Mouse (Mus musculus): ENCODE data around the gene Cldn7.

Gene Cldn7

DNA sequence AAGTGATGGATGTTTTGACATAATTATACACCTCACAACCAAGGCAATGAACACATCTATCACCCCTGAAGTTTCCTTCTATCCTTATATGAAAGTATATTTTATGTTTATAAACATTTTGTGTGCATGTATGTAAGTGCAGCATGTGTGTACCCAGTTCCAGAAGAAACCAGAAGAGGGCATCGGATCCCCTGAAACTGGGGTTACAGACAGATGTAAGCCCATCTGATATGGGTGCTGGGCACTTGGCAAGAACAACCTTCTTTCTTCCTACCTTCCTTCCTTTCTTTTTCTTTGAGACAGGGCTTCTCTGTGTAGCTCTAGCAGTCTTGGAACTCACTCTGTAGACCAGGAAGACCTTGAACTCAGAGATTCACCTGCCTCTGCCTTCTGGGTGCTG lies 8.4 kb upstream of the Cldn7 start:
- DNase-seq, result no peak

DNA sequence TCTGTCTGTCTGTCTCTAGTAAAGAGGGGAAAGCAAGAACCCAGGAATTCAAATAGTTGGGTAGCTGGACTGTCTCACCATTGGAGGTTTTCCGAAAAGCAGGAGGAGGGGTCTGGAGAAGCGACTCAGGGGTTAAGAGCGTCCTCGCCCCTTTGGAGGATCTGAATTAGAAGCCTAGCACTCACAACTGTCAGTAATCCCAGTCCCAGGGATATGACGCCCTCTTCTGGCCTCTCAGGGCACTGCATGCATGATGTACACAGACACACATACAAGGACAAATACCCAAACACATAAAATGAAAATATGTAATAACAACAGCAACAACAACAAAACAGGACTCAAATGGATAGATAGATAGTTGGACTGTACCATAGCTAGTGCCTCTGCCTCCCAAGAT lies 4.0 kb upstream of the Cldn7 start:
- no peak for DNase-seq

DNA sequence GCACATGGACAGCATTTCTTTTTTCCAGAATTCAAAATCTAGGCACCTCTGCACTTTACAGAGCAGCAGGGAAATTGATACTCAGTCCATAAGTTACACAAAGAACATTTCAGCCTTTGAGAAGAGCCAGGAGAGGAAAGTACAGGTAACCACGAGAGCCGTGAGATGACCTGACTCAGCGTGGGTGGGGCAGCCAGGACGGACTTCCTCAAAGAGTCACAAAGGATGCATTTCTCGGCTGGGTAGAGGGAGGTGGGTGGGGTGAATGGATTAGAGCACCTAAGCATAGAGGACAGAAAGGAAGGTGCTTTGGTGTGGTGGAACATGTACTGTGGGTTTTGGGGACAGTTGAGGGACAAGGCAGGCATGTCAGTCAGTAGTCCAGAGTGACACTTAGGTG lies 2.7 kb upstream of the Cldn7 start:
- DNase-seq, result no peak

DNA sequence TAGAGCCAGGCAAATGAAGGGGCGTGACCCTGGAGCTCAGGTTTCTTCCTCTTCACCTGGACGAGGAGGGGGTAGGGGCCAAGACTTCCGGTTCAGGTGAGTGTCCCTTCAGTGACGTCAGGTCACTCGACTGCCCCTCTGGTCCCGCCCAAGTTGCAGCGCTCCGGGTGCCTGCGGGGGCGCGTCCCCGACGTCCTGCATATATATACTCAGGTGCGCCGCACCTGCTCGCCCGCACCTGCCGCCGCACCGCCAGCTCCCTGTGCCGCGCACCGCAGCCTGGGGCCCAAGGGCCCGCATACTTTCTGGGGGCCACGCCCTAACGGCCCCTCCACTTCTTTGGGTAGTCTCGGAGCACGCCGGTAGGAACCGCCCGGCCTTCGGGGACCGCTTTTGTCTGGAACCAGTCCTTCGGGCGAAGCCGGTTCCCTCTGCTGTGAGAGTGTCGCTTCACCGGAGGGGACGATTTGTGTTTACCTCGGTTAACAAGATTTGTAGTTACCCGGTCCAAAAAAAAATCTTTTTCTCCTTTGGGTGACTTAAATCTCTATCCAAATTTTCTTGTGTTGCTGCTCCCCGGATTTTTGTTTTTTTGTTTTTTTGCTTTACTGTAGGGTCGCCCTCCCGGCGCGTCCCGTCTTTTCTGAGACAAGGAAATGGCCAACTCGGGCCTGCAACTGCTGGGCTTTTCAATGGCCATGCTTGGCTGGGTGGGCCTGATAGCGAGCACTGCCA lies 859 bp downstream of the Cldn7 start:
- DNase-seq, result peak; percentile 69

DNA sequence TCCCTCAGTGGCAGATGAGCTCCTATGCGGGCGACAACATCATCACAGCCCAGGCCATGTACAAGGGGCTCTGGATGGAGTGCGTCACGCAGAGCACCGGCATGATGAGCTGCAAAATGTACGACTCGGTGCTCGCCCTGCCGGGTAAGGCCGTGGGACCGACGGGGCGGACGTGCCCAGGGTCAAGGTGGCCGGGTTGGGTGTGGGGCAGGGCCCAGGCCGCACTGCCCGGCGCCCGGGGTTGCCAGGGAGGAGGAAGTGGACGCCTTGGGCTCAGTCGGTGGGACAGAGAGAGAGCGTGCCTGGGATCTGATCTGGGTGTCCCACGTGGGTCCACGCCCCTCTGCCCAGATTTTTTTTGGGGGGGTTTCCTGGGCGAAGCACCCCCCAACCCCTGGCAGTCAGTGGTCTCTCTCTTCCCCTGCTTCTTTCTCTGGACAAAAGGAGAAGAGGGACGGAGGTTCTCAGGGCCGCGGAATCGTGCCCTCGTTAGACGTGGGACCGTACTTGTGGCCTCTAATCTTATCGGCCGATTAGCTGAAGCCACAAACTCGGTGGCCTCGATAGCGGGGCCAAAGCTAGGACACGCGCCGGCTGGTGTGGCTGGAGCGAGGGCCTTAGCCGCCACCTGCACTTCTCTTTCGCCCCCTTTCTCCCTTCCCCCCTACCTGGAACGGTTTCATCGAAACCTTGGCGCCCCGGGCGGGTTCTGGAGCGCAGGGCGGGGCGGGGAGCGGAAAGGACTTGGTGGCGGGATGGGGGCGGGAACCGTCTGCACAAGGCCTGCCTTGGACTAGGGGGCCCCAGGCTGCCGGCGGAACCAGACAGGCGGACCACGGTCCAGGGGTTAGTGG lies 1.7 kb downstream of the Cldn7 start:
- peak; percentile 60 for DNase-seq

DNA sequence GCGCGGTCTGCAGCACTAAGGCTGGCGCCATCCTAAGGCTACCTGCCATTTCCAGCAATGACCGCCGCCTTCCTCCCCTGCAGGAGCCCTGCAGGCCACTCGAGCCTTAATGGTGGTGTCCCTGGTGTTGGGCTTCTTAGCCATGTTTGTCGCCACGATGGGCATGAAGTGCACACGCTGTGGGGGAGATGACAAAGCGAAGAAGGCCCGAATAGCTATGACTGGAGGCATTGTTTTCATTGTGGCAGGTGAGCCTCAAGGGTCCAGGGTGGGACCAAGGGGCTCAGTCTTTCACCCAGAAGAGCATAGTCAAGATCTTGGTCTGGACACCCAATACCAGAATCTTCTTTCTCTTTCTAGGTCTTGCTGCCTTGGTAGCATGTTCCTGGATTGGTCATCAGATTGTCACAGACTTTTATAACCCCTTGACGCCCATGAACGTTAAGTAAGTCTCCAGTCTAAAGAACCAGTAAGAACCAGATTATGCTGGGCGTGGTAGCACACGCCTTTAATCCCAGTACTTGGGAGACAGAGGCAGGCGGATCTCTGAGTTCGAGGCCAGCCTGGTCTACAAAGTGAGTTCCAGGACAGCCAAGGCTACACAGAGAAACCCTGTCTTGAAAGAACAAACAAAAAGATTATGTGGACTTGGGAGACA lies 2.4 kb downstream of the Cldn7 start:
- no peak for DNase-seq

DNA sequence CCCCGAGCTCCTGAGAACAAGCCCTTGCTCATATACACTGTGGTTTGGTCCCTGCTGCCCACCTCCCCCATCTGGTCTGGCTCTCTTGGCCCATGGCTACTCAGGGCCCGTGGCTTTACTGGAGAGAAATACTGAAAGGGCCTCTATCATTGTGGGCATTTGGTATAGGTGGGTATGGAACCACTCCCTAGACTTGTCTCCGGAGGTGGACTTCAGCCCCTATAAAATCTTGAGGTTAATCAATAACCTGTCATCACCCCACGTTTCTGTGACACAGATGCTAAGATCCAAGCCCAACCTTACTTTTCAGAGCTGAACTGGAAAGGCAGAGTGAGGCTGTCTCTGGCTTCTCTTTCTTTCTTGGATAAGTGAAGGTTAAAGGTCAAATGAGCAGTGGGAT lies 4.2 kb downstream of the Cldn7 start:
- no peak for DNase-seq

DNA sequence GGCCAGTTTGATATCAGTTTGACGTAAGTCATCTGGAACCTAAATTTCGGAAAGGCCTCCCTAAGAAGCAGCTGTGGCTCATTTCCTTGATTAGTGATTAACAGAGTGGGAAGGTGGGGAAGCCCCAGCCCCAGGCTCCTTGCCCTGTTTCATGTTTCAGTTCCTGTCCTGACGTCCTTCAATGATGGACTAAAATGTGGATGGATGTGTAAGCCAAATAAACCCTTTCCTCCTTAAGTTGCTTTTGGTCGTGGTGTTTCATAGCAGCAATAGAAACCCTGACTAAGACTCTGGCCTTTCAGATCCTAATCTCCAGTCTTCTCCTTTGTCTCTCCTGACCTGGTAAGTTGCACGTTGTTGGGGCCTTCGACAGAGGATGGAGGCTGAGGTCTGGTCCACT lies 5.6 kb downstream of the Cldn7 start:
- no peak for DNase-seq

DNA sequence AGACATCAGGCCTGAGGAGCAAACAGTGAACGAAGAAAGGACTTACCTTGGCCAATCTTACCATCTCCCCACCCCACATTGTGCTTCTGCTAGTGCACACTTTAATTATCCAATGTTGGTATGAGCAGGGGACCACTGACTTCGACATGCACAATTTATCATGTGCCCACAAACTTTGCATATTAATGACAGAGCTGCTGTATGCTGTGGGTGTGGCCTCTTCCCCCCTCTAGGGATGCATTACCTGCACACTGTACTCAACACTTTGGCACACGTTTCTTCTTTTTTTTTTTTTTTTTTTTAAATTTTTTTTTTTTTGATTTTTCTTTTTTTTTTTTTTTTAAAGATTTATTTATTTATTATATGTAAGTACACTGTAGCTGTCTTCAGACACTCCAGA lies 6.2 kb downstream of the Cldn7 start:
- no peak for DNase-seq

DNA sequence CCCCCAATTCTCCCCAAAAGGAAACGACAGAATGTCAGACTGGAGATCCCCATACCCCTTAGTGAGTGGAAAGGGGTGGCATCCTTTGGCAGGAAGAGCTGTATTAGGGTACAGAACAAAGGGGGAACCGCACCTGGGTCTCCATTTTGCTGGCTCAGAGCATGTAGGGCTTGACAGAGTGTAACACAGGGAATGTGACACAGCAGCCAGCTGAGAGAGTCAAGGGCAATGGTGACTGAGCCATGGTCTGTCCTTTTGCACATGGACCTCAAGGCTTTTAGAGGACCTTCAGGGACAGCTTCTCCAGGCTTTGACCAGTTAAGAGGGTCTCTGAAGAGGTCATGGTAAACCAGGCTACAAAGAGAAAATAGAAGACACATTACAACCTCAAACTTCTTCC lies 10.3 kb downstream of the Cldn7 start:
- DNase-seq, result no peak

DNA sequence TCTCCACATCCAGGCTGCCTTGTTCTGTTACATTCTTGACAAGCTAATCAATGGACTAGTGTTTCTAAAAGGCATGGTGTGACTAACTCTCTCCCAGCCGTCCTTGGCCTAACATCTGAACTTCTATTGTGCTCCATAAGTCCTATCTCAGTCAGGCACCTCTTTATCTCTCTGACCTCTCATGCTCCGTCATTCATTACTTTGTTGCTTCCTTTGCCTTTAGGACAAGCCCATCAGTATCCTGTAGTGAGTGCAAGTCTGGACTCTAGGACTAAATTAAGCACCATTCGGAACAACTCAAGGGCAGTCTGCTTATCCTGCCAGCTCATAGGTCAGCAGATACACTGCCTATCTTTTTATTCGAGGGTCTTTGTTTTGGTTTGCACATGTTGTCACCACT lies 11.7 kb downstream of the Cldn7 start:
- DNase-seq, result no peak

DNA sequence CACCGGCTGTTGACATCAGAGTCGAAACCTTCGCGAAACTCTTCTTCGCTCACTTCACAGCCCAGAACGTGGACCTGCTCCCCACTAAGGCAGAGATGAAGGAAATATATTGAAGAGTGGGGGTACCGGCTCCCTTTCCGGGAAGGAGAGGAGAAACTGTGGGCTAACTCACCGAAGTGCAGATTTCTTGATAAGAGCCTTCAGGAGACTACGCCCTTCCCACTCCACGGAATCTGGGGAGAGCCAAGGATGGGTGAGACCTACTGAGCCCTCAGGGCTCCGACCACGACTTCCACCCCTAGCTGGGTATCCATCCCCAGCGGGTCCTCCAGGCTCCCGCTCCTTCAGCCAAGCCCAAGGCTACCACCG lies 15.2 kb downstream of the Cldn7 start:
- DNase-seq, result no peak

DNA sequence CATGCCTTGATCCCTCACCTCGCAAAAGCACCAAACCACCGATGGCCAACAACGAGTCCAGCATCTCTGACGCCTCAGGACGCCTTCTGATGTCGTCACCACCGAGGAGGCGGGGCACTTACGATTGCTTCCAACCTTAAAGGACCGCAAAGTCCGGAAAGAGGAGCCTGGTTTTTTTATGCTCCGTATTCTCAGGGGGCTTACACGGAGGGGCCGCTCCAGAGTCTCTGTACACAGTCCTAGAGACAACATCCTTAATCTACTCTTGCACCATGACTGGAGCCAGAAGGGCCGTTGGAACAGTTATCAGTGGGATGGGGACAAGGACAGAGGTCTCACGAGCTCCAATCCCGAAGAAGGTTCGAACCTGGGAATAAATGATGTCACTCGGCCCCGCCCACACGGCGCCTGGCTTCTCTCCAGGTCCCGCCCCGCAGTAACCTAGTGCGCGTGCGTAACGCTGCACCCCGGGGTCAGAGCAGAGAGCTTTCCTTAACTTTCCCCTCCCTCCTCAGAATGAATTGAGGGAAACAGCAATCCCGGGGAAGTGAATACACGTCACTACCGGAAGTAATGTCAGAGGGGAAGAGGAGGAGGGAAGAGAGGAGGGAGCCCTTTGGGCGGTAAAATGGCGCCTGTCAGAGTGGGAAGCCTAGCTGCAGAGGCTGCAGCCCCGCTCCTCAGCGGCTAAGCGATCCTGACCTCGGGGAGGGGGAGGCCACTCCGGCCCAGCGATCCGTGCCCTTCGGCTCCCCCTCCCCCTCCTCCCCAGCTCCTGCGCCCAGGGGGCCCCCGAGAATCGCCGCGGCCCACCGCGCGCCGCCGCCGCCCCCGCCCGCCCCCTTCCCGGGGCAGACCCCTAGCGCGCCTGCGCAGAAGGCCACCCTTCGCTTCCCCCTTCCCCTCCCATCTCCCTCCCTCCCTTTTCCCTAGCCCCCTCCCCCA lies 15.9 kb downstream of the Cldn7 start:
- peak; percentile 100 for DNase-seq

DNA sequence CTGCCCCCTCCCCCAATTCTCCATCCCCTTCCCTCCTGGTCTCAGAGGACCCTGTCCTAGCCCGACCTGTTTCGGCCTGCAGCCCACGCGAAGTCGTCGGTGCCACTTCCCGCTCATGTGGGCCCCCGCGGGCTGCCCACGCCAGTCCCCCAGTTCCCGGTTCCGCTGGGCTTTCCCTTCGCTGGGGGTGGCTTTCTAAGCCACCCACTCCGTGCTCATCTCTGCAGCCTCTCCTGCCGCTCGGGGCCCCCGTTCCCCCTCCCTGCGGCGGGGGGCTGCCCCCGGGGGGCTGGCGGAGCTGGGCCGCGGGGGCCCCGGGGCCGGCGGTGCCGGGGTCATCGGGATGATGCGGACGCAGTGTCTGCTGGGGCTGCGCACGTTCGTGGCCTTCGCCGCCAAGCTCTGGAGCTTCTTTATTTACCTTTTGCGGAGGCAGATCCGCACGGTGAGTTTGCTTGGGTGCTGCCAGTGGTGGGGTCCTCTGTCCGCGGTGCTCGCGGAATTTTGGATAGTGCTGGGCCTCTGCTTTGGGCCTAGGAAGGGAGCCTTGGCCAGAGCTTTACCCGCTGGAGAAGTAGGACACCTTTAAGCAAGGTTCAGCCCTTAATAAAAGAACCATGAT lies 16.7 kb downstream of the Cldn7 start, which contains the start of gene Ctdnep1:
Gene Ctdnep1 (plus strand): TSS at position 16 of the 622 bp plus-strand sequence.
- DNase-seq, result no peak

DNA sequence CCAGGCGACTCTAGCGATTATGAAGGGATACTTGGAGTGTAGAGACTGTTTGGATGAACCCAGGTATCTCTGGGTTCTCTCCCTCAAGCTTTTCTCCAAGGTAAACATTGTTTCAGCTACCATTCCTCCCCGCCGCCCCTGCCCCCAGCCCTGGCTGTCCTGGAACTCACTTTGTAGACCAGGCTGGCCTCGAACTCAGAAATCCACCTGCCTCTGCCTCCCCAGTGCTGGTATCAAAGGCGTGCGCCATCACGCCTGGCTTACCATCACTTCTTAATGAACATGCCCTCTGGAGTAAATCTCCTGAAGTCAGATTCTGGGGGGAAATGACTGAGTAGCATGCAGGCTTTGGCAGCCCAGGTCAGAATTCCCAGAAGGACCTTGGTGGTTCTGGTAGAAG lies 17.6 kb downstream of the Cldn7 start, which contains the start of gene Elp5:
Gene Elp5 (minus strand): TSS at position 293 of the 400 bp plus-strand sequence.
- no peak for DNase-seq

DNA sequence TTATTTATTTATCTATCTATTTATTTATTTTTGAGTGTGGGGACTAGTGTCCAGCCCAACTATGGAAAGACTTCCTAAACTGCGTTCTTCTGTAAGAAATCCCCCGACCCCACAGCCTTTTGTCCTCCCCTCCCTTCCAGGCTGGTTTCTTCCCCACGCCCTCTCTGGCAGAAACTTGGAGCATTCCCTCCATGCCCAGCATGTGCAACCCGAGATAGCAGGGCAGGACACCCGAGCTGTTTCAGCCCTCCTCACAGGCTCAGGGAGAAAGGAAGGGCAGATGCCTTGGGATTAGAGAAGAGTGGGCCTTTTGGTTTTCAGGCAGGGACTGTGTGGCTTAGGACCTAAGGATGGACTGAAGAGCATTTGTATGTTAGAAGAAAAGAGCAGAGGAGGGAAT lies 18.3 kb downstream of the Cldn7 start:
- no peak for DNase-seq

DNA sequence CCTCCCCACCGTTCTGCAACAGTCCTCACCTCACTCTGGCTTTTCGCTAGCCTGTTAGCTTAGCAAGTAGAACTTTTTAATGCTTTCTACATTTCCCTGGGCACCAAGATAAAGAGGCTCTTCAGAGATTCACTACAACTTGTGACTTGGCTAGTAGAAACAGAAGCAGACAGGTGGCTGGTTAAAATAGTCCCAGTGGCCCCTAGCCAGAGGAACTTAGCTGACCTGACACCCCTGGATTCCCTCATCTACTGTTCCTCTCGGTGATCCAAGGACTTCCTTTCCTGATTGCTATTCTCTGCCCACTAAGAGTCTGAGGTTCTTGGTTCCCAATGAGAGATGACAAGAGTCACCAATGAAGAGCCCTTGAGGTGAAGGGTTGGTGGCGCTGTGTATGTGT lies 18.8 kb downstream of the Cldn7 start:
- no peak for DNase-seq

DNA sequence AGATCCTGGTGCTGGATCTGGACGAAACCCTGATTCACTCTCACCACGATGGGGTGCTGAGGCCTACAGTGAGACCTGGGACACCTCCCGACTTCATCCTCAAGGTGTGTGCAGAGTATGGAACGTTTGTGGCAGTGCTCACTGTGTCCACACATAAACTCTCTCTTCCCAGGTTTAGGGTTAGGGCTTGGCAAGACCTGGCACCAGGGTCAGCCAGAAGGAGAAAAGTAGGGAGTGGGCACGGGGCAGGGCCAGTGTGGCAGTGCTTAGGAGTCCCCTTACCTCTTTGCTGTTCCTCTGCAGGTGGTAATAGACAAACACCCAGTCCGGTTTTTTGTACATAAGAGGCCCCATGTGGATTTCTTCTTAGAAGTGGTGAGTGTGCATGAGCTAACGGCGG lies 19.9 kb downstream of the Cldn7 start:
- no peak for DNase-seq

DNA sequence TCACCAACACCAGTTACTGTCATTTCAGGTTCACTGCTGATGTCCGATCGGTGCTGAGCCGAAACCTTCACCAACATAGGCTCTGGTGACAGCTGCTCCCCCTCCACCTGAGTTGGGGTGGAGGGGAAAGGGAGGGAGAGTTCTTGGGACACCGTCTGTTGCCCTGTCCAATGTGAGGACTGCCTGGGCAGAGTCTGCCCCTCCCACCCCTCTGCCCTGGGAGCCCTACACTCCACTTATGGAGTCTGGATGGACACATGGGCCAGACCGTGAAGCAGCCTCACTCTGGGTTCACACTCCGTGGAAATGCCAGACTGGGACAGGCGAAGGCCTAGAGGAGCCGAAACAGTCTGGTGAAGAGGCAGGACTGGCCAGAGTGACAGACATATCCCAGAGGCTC lies 25.4 kb downstream of the Cldn7 start:
- no peak for DNase-seq

DNA sequence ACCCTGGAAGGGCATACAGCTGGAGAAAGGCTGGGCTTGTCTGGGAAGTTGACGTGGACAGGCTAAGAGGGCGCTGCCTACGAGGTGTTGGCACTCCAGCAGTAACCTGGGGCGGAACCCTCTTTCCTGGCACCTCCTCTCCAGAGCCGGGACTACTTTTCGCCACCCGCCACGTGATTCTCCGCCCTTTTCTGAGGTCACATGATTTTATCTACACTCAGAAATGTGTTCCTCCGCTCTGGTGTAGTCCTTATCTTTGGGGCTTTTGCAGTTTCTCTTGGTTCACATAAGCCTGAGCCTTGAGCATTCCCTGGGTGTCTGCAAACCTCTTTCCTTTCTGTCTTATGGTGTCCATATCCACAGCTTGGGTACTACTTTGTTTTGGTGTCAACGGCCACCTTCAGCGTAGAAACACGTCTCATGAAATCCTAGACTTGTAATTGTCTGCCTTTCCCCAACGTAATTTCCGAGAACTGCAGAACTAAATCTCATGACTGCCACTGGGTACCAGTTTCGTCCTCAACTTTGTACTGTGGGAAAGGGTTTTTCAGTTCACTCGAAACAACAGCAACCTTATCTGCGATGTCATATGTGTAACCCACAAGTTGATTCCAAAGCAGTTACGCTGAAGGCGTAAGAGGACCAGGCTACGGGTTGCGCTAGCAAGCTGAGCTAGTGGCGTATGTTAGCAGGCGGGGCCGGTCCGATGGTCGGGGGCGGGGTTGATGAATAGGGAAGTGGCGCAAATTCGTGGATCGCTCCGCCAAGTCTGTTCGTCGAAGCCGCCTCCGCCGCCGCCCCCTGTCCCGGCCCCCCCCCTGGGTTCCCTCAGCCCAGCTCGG lies 26.5 kb downstream of the Cldn7 start, which contains the start of gene Gabarap:
Gene Gabarap (plus strand): TSS at position 294 of the 842 bp plus-strand sequence.
- peak; percentile 97 for DNase-seq

DNA sequence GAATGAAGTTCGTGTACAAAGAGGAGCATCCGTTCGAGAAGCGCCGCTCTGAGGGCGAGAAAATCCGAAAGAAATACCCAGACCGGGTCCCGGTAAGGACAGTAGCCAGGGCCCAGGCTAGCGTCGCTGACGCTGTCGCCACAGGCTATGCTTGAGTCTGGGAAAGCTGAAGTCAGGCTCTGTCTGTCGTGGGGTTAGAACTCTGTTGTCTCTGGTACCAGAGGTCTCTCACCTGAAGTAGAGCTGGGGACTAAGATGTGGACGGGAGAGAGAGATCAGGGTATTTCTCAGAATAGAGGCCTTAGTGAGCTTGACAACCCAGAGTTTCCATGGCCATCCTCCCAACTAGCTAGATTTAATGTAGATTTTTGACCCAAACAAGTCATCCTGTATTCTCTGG lies 27.1 kb downstream of the Cldn7 start:
- DNase-seq, result no peak

All from kidney, adult 18-20 months (tissue).